Mouse (Mus musculus): ENCODE data around the gene Zfp974. TPM values are rescaled to one million over a fixed set of nuclear protein-coding genes. Genes with fewer than 3 reads are reported as not detected.
"Not testable (repeated sequence)": the region's sequence is repeated elsewhere in the genome, so short reads cannot be mapped to it uniquely, and the experiment has no call there.

The Zfp974 gene
- 17.5 and 18.2 TPM in 2 replicates for polyA plus RNA-seq (2016; fragmentation: Nextera tagmentation; extraction: Ambion mirVana)

DNA sequence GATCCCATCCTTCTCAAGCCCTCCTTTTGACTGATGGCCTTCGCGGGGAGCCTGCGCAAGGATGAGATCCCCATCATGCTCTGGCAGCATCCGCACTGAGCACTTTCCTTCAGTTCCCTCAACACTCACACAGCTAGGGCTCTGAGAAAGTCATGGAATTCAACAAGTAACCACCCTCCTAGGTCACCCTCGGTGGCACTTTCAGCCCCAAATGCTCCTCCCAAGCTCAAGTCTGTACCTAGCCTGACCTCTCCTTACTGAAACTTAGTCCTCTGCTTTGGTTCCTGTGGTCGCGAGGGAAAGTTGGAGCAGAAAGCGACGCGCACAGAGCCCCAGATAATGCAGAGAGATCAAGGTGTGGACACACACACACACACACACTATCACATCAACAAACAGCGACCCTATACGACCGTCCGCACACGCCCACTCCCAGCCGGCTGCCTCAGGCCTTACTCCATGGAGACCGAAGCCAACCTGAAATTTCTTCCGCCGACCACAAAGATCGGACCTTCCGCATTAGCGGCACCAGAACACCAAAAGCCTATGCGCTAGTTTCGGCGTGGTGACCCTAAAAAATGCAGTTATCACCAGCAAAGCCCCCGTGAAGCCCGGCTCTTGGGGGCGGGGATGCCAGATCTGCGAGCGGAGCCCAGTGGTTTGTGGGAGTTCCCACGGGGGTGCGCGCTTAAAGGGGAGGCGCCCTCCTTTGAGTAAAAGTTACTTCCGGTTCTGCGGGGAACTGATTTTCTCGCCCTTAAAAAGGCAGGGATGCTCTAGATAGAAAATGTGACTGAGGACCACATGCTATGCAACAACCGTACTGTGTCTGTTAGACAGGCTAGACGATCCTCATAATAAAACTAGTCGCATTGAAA, at the start of gene Zfp974:
TSS of gene Zfp974 (minus strand) at position 643 of the 878 bp plus-strand sequence.
- ATAC-seq (ENCODE audit: low FRiP score, low read depth) = peak; percentile 80
- Histone ChIP-seq H3K27me3 (no peaks in the 10 kb centered on the region), H3K36me3 (peaks cover 14% of the 10 kb centered on the region), H3K4me1 (peaks cover 13% of the 10 kb centered on the region; the same call in 1 of the 2 replicates), H3K4me3 (peak within 1 kb of the TSS; percentile 71), H3K9me3 (no peaks in the 10 kb centered on the region), H3K4me2 (replicated peaks) (peak within 1 kb of the TSS; percentile 87), H3K9ac (replicated peaks) (peak within 1 kb of the TSS; percentile 78), H3K27ac (replicated peaks) (no peak within 1 kb of the TSS; the same call in 1 of the 2 replicates)
- WGBS = 6% methylated on average over 40 of the region's 40 CpGs

DNA sequence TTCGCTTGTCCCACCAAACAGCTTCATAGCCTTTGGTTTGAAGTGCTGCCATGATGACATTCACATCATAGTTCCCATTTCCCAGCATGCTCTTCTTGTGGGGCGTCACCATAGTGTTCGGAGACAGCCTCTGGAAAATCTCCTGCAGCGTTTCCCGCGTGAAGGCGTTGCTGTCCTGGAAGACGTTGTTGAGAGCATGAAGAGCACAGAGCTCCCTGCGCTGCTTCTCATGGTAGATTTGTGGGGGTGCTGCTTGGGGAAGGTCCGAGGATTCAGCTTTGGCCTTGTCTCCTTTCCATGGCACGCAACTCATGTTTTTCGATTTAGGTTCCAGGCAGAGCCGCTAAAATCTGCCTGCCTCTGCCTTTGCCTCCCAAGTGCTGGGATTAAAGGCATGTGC, 20.2 kb upstream of the Zfp974 start:
- not testable (repeated sequence) for H3K9me3 ChIP-seq; ATAC-seq (ENCODE audit: low FRiP score, low read depth); H3K9ac ChIP-seq (replicated peaks); H3K4me2 ChIP-seq (replicated peaks); H3K27ac ChIP-seq (replicated peaks); H3K36me3 ChIP-seq; H3K27me3 ChIP-seq; H3K4me1 ChIP-seq; H3K4me3 ChIP-seq
- 95% methylated on average over 13 of the region's 13 CpGs for WGBS

GRCm38 (mm10) chr7:27941869-27942268, 12.6 kb upstream of the Zfp974 start:
- not testable (repeated sequence) for H3K4me2 ChIP-seq (replicated peaks); H3K27me3 ChIP-seq; H3K27ac ChIP-seq (replicated peaks); ATAC-seq (ENCODE audit: low FRiP score, low read depth); H3K9me3 ChIP-seq; H3K4me1 ChIP-seq; H3K36me3 ChIP-seq; H3K9ac ChIP-seq (replicated peaks); H3K4me3 ChIP-seq
- 35% methylated on average over 5 of the region's 7 CpGs for WGBS

DNA sequence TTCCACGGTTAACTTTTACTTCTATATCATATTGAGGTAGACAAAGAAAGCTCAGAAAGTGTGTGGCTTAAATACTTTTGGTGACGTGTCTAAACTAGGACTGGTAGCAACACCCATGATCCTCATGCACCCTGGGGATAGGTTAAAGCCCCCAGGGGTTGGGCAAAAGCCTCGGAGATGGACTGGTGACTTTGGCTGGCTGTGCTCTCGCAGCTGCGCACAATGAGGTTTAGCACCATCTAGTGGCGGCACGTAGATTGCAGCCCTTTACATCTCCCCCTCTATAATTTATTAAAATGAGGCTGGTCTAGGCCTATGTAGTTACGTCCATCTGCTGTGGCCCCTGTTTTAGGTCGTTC, 4.5 kb upstream of the Zfp974 start:
- H3K4me3 ChIP-seq; H3K9me3 ChIP-seq; H3K27me3 ChIP-seq; H3K36me3 ChIP-seq; H3K27ac ChIP-seq (replicated peaks); H3K9ac ChIP-seq (replicated peaks); H3K4me1 ChIP-seq; ATAC-seq (ENCODE audit: low FRiP score, low read depth): not testable (repeated sequence)
- 8% methylated on average over 1 of the region's 9 CpGs for WGBS
- H3K4me2 ChIP-seq (replicated peaks) = peak overlapping the region; percentile 40

GRCm38 (mm10) chr7:27933050-27933799, 4.0 kb upstream of the Zfp974 start:
- 0 out of 2 replicates have a peak, but pooled peaks have one; percentile 12 for ATAC-seq (ENCODE audit: low FRiP score, low read depth)
- H3K4me2 ChIP-seq (replicated peaks) = peak overlapping the region; percentile 40
- H3K27ac ChIP-seq (replicated peaks) = no peak overlapping the region
- H3K9me3 ChIP-seq = no peaks in the 10 kb centered on the region
- H3K4me1 ChIP-seq = peaks cover 10% of the 10 kb centered on the region; the same call in 1 of the 2 replicates
- no peaks in the 10 kb centered on the region for H3K27me3 ChIP-seq
- WGBS = 28% methylated on average over 7 of the region's 7 CpGs
- H3K9ac ChIP-seq (replicated peaks) = no peak overlapping the region
- no peak overlapping the region for H3K4me3 ChIP-seq
- no peaks in the 10 kb centered on the region for H3K36me3 ChIP-seq

GRCm38 (mm10) chr7:27927041-27927440, 2.2 kb downstream of the Zfp974 start:
- H3K36me3 ChIP-seq = peaks cover 23% of the 10 kb centered on the region
- H3K4me1 ChIP-seq = not testable (repeated sequence)

GRCm38 (mm10) chr7:27910952-27911351, 18.3 kb downstream of the Zfp974 start:
- H3K27me3 ChIP-seq; H3K27ac ChIP-seq (replicated peaks); H3K4me3 ChIP-seq; H3K9me3 ChIP-seq; H3K4me1 ChIP-seq; ATAC-seq (ENCODE audit: low FRiP score, low read depth); H3K4me2 ChIP-seq (replicated peaks); H3K9ac ChIP-seq (replicated peaks): not testable (repeated sequence)
- H3K36me3 ChIP-seq = peaks cover 35% of the 10 kb centered on the region
- 85% methylated on average over 4 of the region's 4 CpGs for WGBS

More at GRCm38 (mm10) chr7:27927041-27927440, 2.2 kb downstream of the Zfp974 start:
- H3K4me3 ChIP-seq; H3K9me3 ChIP-seq; H3K27me3 ChIP-seq; H3K4me2 ChIP-seq (replicated peaks); H3K9ac ChIP-seq (replicated peaks); H3K27ac ChIP-seq (replicated peaks); ATAC-seq (ENCODE audit: low FRiP score, low read depth): not testable (repeated sequence)
- 45% methylated on average over 4 of the region's 4 CpGs for WGBS

GRCm38 (mm10) chr7:27905061-27905848, 24.0 kb downstream of the Zfp974 start:
- no peak overlapping the region for H3K4me2 ChIP-seq (replicated peaks)
- H3K4me1 ChIP-seq = no peaks in the 10 kb centered on the region
- no peak overlapping the region for H3K9ac ChIP-seq (replicated peaks)
- H3K4me3 ChIP-seq = no peak overlapping the region
- H3K27me3 ChIP-seq = no peaks in the 10 kb centered on the region
- H3K27ac ChIP-seq (replicated peaks) = no peak overlapping the region
- ATAC-seq (ENCODE audit: low FRiP score, low read depth) = no peak
- 0 out of 2 replicates have a peak, but pooled peaks cover 11% of the 10 kb centered on the region for H3K9me3 ChIP-seq
- 76% methylated on average over 11 of the region's 11 CpGs for WGBS
- peaks cover 11% of the 10 kb centered on the region for H3K36me3 ChIP-seq

DNA sequence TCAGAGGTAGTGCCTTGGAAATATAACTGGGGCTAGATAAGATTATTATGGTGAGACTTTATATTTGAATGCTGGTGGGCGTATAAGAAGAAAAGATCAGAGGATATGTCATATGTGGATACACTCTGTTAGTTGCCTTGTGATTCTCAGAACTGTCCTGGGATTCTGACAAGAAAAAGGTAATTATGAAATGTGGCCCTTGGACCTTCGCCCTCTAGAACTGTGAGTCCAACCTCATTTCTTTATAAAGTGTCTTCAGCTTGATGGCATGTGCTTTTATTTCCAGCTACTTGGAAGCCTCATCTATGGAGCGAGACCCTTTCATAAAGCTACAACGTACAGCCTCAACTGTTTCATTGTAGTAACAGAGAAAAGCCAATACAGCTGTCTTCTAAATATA, 28.7 kb downstream of the Zfp974 start:
- H3K9me3 ChIP-seq = peaks cover 15% of the 10 kb centered on the region; the same call in 1 of the 2 replicates
- no peaks in the 10 kb centered on the region for H3K4me1 ChIP-seq
- H3K4me2 ChIP-seq (replicated peaks) = no peak overlapping the region
- H3K27ac ChIP-seq (replicated peaks) = no peak overlapping the region
- H3K4me3 ChIP-seq = no peak overlapping the region
- 91% methylated on average over 4 of the region's 4 CpGs for WGBS
- no peaks in the 10 kb centered on the region for H3K36me3 ChIP-seq
- no peak for ATAC-seq (ENCODE audit: low FRiP score, low read depth)
- no peaks in the 10 kb centered on the region for H3K27me3 ChIP-seq
- no peak overlapping the region for H3K9ac ChIP-seq (replicated peaks)

DNA sequence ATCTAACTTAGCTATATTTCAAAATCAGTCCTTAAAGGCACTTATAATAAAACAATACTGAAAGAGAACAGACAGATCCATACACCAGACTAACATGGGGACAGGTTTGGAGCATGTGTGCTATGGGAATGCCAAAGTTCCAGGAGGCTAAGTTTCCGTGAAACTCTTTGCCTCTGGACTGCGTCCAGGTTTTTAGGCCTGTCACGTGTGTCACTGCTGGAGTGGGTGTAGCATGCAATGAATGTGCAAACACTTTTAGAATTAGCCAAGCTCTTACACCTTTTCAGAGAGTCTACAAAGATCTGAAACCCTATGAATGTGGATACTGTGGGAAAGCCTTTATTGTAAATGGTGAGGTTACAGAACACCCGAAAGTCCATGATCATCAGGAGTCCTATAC, 47.5 kb downstream of the Zfp974 start:
- no peaks in the 10 kb centered on the region for H3K27me3 ChIP-seq
- H3K9me3 ChIP-seq = peaks cover 7% of the 10 kb centered on the region; the same call in 1 of the 2 replicates
- no peak overlapping the region for H3K27ac ChIP-seq (replicated peaks)
- H3K4me3 ChIP-seq = no peak overlapping the region
- peaks cover 44% of the 10 kb centered on the region for H3K36me3 ChIP-seq
- H3K4me2 ChIP-seq (replicated peaks) = no peak overlapping the region
- no peaks in the 10 kb centered on the region for H3K4me1 ChIP-seq
- 96% methylated on average over 4 of the region's 4 CpGs for WGBS
- ATAC-seq (ENCODE audit: low FRiP score, low read depth) = no peak
- H3K9ac ChIP-seq (replicated peaks) = no peak overlapping the region

- peaks cover 25% of the 10 kb centered on the region for H3K36me3 ChIP-seq
- 86% methylated on average over 5 of the region's 5 CpGs for WGBS
- not testable (repeated sequence) for H3K9me3 ChIP-seq; H3K27me3 ChIP-seq; ATAC-seq (ENCODE audit: low FRiP score, low read depth); H3K4me3 ChIP-seq; H3K9ac ChIP-seq (replicated peaks); H3K27ac ChIP-seq (replicated peaks); H3K4me2 ChIP-seq (replicated peaks)
- H3K4me1 ChIP-seq = peaks cover 18% of the 10 kb centered on the region
These were observed 66.7 kb downstream of the Zfp974 start for GRCm38 (mm10) chr7:27862578-27862977.
